Mouse (Mus musculus) liver, embryonic 11.5 days (tissue): Measurements from ENCODE around the gene Ccdc57. TPM values are rescaled to one million over a fixed set of nuclear protein-coding genes. Genes with fewer than 3 reads are reported as not detected.
A peak's percentile ranks its signal among the peaks of the same experiment; 100 is the strongest.

Experiments used
- ATAC-seq: fragments of 200-750 bp; cut with Nextera tagmentation; replicated peaks from 2 replicates; pipeline ENCODE4 v1.8.0; 2017; ENCODE audit warnings: moderate number of reproducible peaks, mild to moderate bottlenecking, moderate TSS enrichment, moderate library complexity; ENCODE audit not compliant: low FRiP score
- DNase-seq: peaks from one replicate; pipeline ENCODE4 v3.0.0-alpha.2; 2017; ENCODE audit warnings: low spot score
- H3K27ac ChIP-seq: fragments of 300-500 bp; sonication (generic); 2 replicates; pipeline ENCODE4 v1.5.1; 2014; ENCODE audit warnings: mild to moderate bottlenecking, low read depth, low read length, control low read depth
- H3K27me3 ChIP-seq: fragments of 300-500 bp; sonication (generic); replicated peaks from 2 replicates; pipeline ENCODE4 v1.6.1; 2014; ENCODE audit warnings: low read length, mixed read lengths; ENCODE audit not compliant: control insufficient read depth, insufficient read depth
- H3K36me3 ChIP-seq: fragments of 300-500 bp; sonication (generic); 2 replicates; pipeline ENCODE4 v1.6.1; 2014; ENCODE audit warnings: mild to moderate bottlenecking, low read length, moderate library complexity, mixed read lengths; ENCODE audit not compliant: control insufficient read depth, insufficient read depth
- H3K4me1 ChIP-seq: fragments of 300-500 bp; sonication (generic); replicated peaks from 2 replicates; pipeline ENCODE4 v1.6.1; 2014; ENCODE audit warnings: low read length, mixed read lengths; ENCODE audit not compliant: control insufficient read depth, insufficient read depth
- H3K4me2 ChIP-seq: fragments of 300-500 bp; sonication (generic); 2 replicates; pipeline ENCODE4 v1.6.1; 2014; ENCODE audit warnings: mild to moderate bottlenecking, control low read depth, moderate library complexity
- H3K4me3 ChIP-seq: fragments of 300-500 bp; sonication (generic); 2 replicates; pipeline ENCODE4 v1.5.1; 2014; ENCODE audit warnings: low read depth, low read length, control low read depth
- H3K9ac ChIP-seq: fragments of 300-500 bp; sonication (generic); 2 replicates; pipeline ENCODE4 v1.6.1; 2014; ENCODE audit warnings: low read depth, low read length, control low read depth
- H3K9me3 ChIP-seq: fragments of 300-500 bp; sonication (generic); 2 replicates; pipeline ENCODE4 v1.6.1; 2016; ENCODE audit warnings: low read length, inconsistent platforms, mixed read lengths; ENCODE audit not compliant: control insufficient read depth
- WGBS: fragments of 180-500 bp; shearing (Covaris S2); extraction: QIAGEN DNeasy Blood & Tissue Kit; methylation state at CpG from one replicate; pipeline ENCODE4 v1.1.7; 2014; 5-methylcytosine and 5-hydroxymethylcytosine counted together
- polyA plus RNA-seq: library from polyadenylated mRNA; unstranded; fragments of >200 nt; fragmentation: Nextera tagmentation; extraction: Ambion mirVana; gene quantifications from 2 replicates; pipeline ENCODE4 v1.2.1, GENCODE M21; 2014

Gene Ccdc57
- 4.2 and 4.7 TPM in 2 replicates for polyA plus RNA-seq

- peaks cover 15% of the 10 kb centered on the region for H3K4me1 ChIP-seq
- 11% methylated on average over 44 of the region's 44 CpGs for WGBS
- no peaks in the 10 kb centered on the region for H3K36me3 ChIP-seq
- peak within 1 kb of the TSS; percentile 79 for H3K4me3 ChIP-seq
- 0 out of 2 replicates have a peak within 1 kb of the TSS, but pooled peaks have one; percentile 38 for H3K27ac ChIP-seq
- DNase-seq, result peak; percentile 92
- H3K9me3 ChIP-seq, result no peaks in the 10 kb centered on the region
- H3K27me3 ChIP-seq, result no peaks in the 10 kb centered on the region
- ATAC-seq, result peak; percentile 89
- peak within 1 kb of the TSS; percentile 86 for H3K4me2 ChIP-seq
- peak within 1 kb of the TSS; percentile 83 for H3K9ac ChIP-seq
Measured at GRCm38 (mm10) chr11:120932564-120933398, at the start of gene Ccdc57. TSS of gene Ccdc57 (minus strand) at chr11:120932872.

- Histone ChIP-seq H3K4me1 (peaks cover 47% of the 10 kb centered on the region), H3K27me3 (no peaks in the 10 kb centered on the region), H3K4me3 (no peak overlapping the region), H3K27ac (no peak overlapping the region), H3K36me3 (peaks cover 42% of the 10 kb centered on the region), H3K9me3 (no peaks in the 10 kb centered on the region), H3K9ac (no peak overlapping the region), H3K4me2 (no peak overlapping the region)
- ATAC-seq, result no peak
- no peak for DNase-seq
Measured at GRCm38 (mm10) chr11:120982459-120982858, 49.8 kb upstream of the Ccdc57 start.

- peaks cover 41% of the 10 kb centered on the region for H3K4me1 ChIP-seq
- no peak for DNase-seq
- no peaks in the 10 kb centered on the region for H3K9me3 ChIP-seq
- H3K4me3 ChIP-seq, result no peak overlapping the region
- H3K4me2 ChIP-seq, result no peak overlapping the region
- H3K36me3 ChIP-seq, result peaks cover 44% of the 10 kb centered on the region
- 0 out of 2 replicates have a peak overlapping the region, but pooled peaks have one; percentile 11 for H3K27ac ChIP-seq
- ATAC-seq, result no peak
- H3K27me3 ChIP-seq, result no peaks in the 10 kb centered on the region
- no peak overlapping the region for H3K9ac ChIP-seq
- WGBS, result 93% methylated on average over 4 of the region's 4 CpGs
Measured at GRCm38 (mm10) chr11:120981661-120982060, 49.0 kb upstream of the Ccdc57 start.

DNA sequence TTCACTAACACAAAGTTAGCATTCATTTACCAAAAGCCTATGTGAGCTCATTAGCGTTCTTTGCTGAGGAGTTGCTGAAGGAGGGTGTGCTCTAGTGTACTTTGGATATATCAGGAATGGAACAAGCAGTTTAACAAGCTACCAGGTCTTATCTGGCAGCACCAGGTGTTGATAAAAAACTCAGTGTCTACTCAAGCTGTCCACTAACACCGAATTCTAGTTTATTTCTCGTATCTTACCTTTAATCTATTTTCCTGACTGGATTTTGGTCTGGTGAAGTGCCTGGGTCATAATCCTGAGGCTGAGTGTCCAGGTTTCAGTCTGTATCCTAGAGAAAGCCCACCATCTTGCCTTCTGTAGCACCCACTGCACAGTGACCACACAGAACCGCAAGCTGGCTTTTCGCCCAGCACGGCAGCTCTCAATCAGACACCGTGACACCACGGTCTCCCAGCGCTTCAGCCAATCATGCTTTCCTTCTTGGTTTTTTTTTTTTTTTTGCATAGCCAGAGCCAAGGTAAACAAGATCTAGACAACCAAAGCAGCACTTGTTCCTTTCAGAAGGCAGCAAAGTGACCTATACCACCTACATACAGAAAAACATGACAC lies 47.9 kb upstream of the Ccdc57 start:
- Histone ChIP-seq H3K4me3 (peak overlapping the region; percentile 21; the same call in 1 of the 2 replicates), H3K36me3 (peaks cover 42% of the 10 kb centered on the region), H3K27ac (peak overlapping the region; percentile 87), H3K4me1 (peaks cover 35% of the 10 kb centered on the region), H3K27me3 (no peaks in the 10 kb centered on the region), H3K4me2 (peak overlapping the region; percentile 58), H3K9me3 (no peaks in the 10 kb centered on the region), H3K9ac (peak overlapping the region; percentile 31)
- ATAC-seq (peak; percentile 91), DNase-seq (no peak)
- WGBS, result 51% methylated on average over 9 of the region's 9 CpGs

GRCm38 (mm10) chr11:120979711-120980426 lies 47.2 kb upstream of the Ccdc57 start:
- DNase-seq (no peak), ATAC-seq (peak; percentile 61)
- Histone ChIP-seq H3K4me3 (peak overlapping the region; percentile 21), H3K9me3 (no peaks in the 10 kb centered on the region), H3K27me3 (no peaks in the 10 kb centered on the region), H3K4me1 (peaks cover 33% of the 10 kb centered on the region), H3K9ac (peak overlapping the region; percentile 31), H3K4me2 (peak overlapping the region; percentile 58), H3K27ac (peak overlapping the region; percentile 87), H3K36me3 (peaks cover 47% of the 10 kb centered on the region)
- 55% methylated on average over 8 of the region's 8 CpGs for WGBS

DNA sequence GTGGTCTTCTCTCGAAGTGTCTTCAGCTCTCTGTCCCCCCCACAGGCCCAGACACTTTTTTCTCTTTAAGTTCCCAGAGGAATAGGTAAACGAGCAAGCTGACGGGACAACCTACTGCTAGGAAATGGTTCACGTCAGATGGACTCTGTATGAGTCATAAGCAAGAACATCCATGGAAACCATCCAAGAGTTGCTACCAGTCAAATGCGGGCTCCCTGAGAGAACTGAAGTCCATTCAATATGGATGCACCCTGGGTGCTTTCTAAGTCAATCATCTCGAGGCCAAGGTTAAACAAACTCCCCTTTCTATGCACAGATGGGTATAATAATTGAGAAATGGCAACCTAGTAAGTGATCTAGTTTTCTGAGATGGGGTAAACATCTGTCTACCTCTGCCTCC lies 40.6 kb upstream of the Ccdc57 start:
- no peaks in the 10 kb centered on the region for H3K27me3 ChIP-seq
- no peak overlapping the region for H3K9ac ChIP-seq
- no peak overlapping the region for H3K4me2 ChIP-seq
- H3K4me3 ChIP-seq, result no peak overlapping the region
- ATAC-seq (no peak), DNase-seq (no peak)
- H3K27ac ChIP-seq, result no peak overlapping the region
- no peaks in the 10 kb centered on the region for H3K4me1 ChIP-seq
- no peaks in the 10 kb centered on the region for H3K9me3 ChIP-seq
- H3K36me3 ChIP-seq, result peaks cover 76% of the 10 kb centered on the region
- 88% methylated on average over 6 of the region's 6 CpGs for WGBS

- Histone ChIP-seq H3K4me3 (no peak overlapping the region), H3K27ac (no peak overlapping the region), H3K9ac (no peak overlapping the region), H3K4me1 (no peaks in the 10 kb centered on the region), H3K27me3 (no peaks in the 10 kb centered on the region), H3K36me3 (peaks cover 82% of the 10 kb centered on the region), H3K4me2 (no peak overlapping the region), H3K9me3 (no peaks in the 10 kb centered on the region)
- WGBS, result 90% methylated on average over 5 of the region's 5 CpGs
- DNase-seq (no peak), ATAC-seq (no peak)
Measured at GRCm38 (mm10) chr11:120971237-120971636, 38.6 kb upstream of the Ccdc57 start.

DNA sequence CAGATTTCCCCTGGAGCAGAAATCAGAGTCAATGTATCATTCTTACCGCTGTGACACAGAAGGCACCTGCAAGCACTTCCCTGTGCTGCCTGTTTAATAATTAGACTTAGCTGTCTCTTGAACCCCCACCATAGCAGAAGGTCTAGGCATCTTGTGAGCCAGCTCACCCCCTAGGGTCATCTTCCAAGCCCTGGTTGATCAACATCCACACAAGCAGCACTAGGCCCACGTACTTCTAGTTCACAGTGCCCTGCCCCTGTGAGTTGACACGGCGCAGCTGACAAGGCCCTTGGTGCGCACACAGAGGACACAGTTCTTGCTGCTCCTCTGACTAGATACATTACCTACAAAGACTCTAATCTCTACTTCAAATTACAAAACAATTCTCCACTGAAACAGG lies 37.1 kb upstream of the Ccdc57 start:
- H3K9me3 ChIP-seq, result no peaks in the 10 kb centered on the region
- H3K4me2 ChIP-seq, result no peak overlapping the region
- H3K4me3 ChIP-seq, result no peak overlapping the region
- no peak overlapping the region for H3K9ac ChIP-seq
- no peaks in the 10 kb centered on the region for H3K27me3 ChIP-seq
- ATAC-seq (no peak), DNase-seq (no peak)
- H3K4me1 ChIP-seq, result no peaks in the 10 kb centered on the region
- 93% methylated on average over 5 of the region's 5 CpGs for WGBS
- no peak overlapping the region for H3K27ac ChIP-seq
- peaks cover 86% of the 10 kb centered on the region for H3K36me3 ChIP-seq
